ENCODE assay signal across 9 mouse cellular contexts in the genomic region with DNA sequence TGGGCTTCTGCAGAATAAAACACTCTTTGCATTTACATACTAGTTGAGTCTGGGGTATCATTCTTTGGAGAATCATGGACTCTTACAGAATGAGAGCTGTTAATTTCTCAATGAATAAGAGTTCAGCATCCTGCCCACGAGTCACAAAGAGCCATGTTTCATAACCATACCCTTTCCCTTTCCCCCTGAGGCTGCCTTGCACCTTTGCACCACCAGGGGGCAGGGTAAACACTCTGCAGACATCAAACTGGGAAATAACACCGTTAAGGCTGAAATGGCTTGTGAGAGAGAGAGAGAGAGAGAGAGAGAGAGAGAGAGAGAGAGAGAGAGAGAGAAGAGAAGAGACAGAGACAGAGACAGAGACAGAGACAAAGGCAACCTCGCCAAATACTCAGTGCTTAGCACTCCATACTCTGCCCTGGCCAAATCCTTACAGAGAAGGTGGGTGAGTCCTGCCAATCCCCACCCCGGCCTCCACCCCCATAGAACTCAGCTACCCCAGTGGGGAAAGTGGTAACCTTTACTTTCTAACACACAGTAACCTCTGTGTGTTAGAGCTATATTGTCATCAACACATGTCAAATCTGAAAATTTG. TPM values are rescaled to one million over a fixed set of nuclear protein-coding genes. Genes with fewer than 3 reads are reported as not detected.
DNase-seq lines count a peak whose midpoint lies in the region; ATAC-seq and TF ChIP-seq lines count a peak whose summit lies in the region.
"Had no signal": no experiment of that assay in that cellular context is flagged by ENCODE, and none has a peak within 500 bp of the region (broad histone marks: within the 10 kb centered on the region; RNA-seq: fewer than 3 reads in every experiment).

No protein-coding gene starts in this region.

- H3K9me3 ChIP-seq in liver, embryonic 12.5 days (replicated peaks), result no peaks in the 10 kb centered on the region
- no peaks in the 10 kb centered on the region for H3K9me3 ChIP-seq in embryonic facial prominence, embryonic 10.5 days
- no peaks in the 10 kb centered on the region for H3K9me3 ChIP-seq in neural tube, embryonic 11.5 days (ENCODE audit: control insufficient read depth, low read length)

- H3K9ac ChIP-seq in liver, embryonic 12.5 days, result no peak overlapping the region
- no peak overlapping the region for H3K9ac ChIP-seq in neural tube, embryonic 11.5 days (ENCODE audit: low read length)

- intact Hi-C loops in heart, postnatal 25 days (cut with DNase I), result loop anchor here (1.0 to 10.0 kb wide), 4 partner anchors 205 to 646 kb away; a partner anchor contains a TSS
- intact Hi-C loops in left cerebral cortex, postnatal 14 days (cut with DNase I), result loop anchor here (5.0 kb wide), 1 partner anchor 283 kb away; no protein-coding TSS in a partner anchor

- no peak overlapping the region for H3K4me3 ChIP-seq in liver, embryonic 12.5 days
- H3K4me3 ChIP-seq in embryonic facial prominence, embryonic 10.5 days, result no peak overlapping the region
- no peak overlapping the region for H3K4me3 ChIP-seq in neural tube, embryonic 11.5 days (ENCODE audit: low read depth, low read length)
- no peak overlapping the region for H3K4me3 ChIP-seq in thymus, adult 2 months (ENCODE audit: control insufficient read depth, insufficient read depth, low read length)
- H3K4me3 ChIP-seq: erythroblast, embryonic 14.5 days had no signal

- no peak overlapping the region for H3K4me2 ChIP-seq in liver, embryonic 12.5 days
- H3K4me2 ChIP-seq in neural tube, embryonic 11.5 days (ENCODE audit: low read depth), result no peak overlapping the region

- no peak for TF ChIP-seq CTCF in thymus, adult 2 months (IDR thresholded peaks at IDR 0.05; ENCODE audit: borderline replicate concordance, control insufficient read depth, extremely low read depth, insufficient read depth, low read length, poor library complexity)

- peaks cover 3% of the 10 kb centered on the region; the same call in 1 of the 2 replicates for H3K4me1 ChIP-seq in liver, embryonic 12.5 days
- peaks cover 28% of the 10 kb centered on the region for H3K4me1 ChIP-seq in embryonic facial prominence, embryonic 10.5 days
- no peaks in the 10 kb centered on the region for H3K4me1 ChIP-seq in neural tube, embryonic 11.5 days (ENCODE audit: control insufficient read depth, insufficient read depth, low read length)
- H3K4me1 ChIP-seq in thymus, adult 2 months (replicated peaks; ENCODE audit: control insufficient read depth, insufficient read depth, low read length), result 0 out of 2 replicates have a peak, but pooled peaks cover 3% of the 10 kb centered on the region

- no peaks in the 10 kb centered on the region for H3K36me3 ChIP-seq in liver, embryonic 12.5 days
- H3K36me3 ChIP-seq in embryonic facial prominence, embryonic 10.5 days (replicated peaks), result no peaks in the 10 kb centered on the region
- H3K36me3 ChIP-seq in neural tube, embryonic 11.5 days (ENCODE audit: control insufficient read depth, insufficient read depth, low read length), result no peaks in the 10 kb centered on the region
- H3K36me3 ChIP-seq in thymus, adult 2 months (ENCODE audit: control insufficient read depth, insufficient read depth, low read length), result no peaks in the 10 kb centered on the region

- peak; percentile 69 for DNase-seq in liver
- peak; percentile 84 for DNase-seq in adrenal gland, postnatal 25 days
- peak; percentile 84 for DNase-seq in embryonic facial prominence, embryonic 10.5 days (ENCODE audit: low spot score)
- DNase-seq in heart, postnatal 25 days (ENCODE audit: low spot score), result peak; percentile 66
- peak; percentile 90 to 91 for DNase-seq in left cerebral cortex, postnatal 14 days (ENCODE audit: low spot score in 2 of 2)
- DNase-seq in neural tube, embryonic 11.5 days (ENCODE audit: low spot score), result peak; percentile 81
- peak; percentile 86 for DNase-seq in thymus, adult 2 months

- H3K27ac ChIP-seq in liver, embryonic 12.5 days, result no peak overlapping the region
- H3K27ac ChIP-seq in embryonic facial prominence, embryonic 10.5 days (replicated peaks), result no peak overlapping the region
- H3K27ac ChIP-seq in neural tube, embryonic 11.5 days (ENCODE audit: low read depth, low read length), result no peak overlapping the region
- no peak overlapping the region for H3K27ac ChIP-seq in thymus, adult 2 months (ENCODE audit: control insufficient read depth, insufficient read depth, low read length)

- H3K27me3 ChIP-seq in liver, embryonic 12.5 days (replicated peaks), result no peaks in the 10 kb centered on the region
- H3K27me3 ChIP-seq in embryonic facial prominence, embryonic 10.5 days (replicated peaks; ENCODE audit: low read depth, poor library complexity, severe bottlenecking), result 0 out of 2 replicates have a peak, but pooled peaks cover 4% of the 10 kb centered on the region
- H3K27me3 ChIP-seq in neural tube, embryonic 11.5 days (ENCODE audit: control insufficient read depth, insufficient read depth, low read length), result no peaks in the 10 kb centered on the region
- H3K27me3 ChIP-seq in thymus, adult 2 months (ENCODE audit: control insufficient read depth, insufficient read depth, low read length), result no peaks in the 10 kb centered on the region

- TF ChIP-seq POLR2A in thymus, adult 2 months (IDR thresholded peaks at IDR 0.05; ENCODE audit: control insufficient read depth, extremely low read depth, insufficient read depth, low read length, poor library complexity), result no peak

- 32% methylated on average over 4 of the region's 4 CpGs for WGBS in liver, embryonic 12.5 days (ENCODE audit: insufficient replicate concordance)
- 35% methylated on average over 4 of the region's 4 CpGs for WGBS in embryonic facial prominence, embryonic 10.5 days
- 32% methylated on average over 4 of the region's 4 CpGs for WGBS in neural tube, embryonic 11.5 days
- 36% methylated on average over 4 of the region's 4 CpGs for WGBS in thymus, adult 2 months

- ATAC-seq in liver, embryonic 12.5 days, result no peak
- ATAC-seq in neural tube, embryonic 11.5 days (ENCODE audit: insufficient read depth, low FRiP score, low TSS enrichment), result no peak

RNA-seq across cellular contexts. Expression of a gene that starts 34.9 kb away (rescaled TPM):
- polyA plus RNA-seq in liver, embryonic 12.5 days (2016; fragmentation: Nextera tagmentation; extraction: Ambion mirVana), result not detected in 2 replicates
- total RNA-seq in adrenal gland, postnatal 25 days (2021), result not detected in 2 replicates
- polyA plus RNA-seq in embryonic facial prominence, embryonic 10.5 days (2016; fragmentation: Nextera tagmentation; extraction: Ambion mirVana), result not detected in 2 replicates
- not detected for total RNA-seq in heart, postnatal 25 days (2021)
- not detected for total RNA-seq in left cerebral cortex, postnatal 14 days (2021)
- polyA plus RNA-seq in neural tube, embryonic 11.5 days (2014; fragmentation: Nextera tagmentation; extraction: Ambion mirVana), result not detected in 2 replicates
- polyA plus RNA-seq in thymus, adult 2 months (2012; rRNA removed), result 0.08 TPM in 1 of 2 replicates, not detected in the other
- polyA plus RNA-seq: erythroblast, embryonic 14.5 days had no signal

RNA-seq across cellular contexts. Expression of a gene that starts 42.8 kb away (rescaled TPM):
- 2.3 and 2.8 TPM in 2 replicates for polyA plus RNA-seq in liver, embryonic 12.5 days (2016; fragmentation: Nextera tagmentation; extraction: Ambion mirVana)
- 2.1 and 3.8 TPM in 2 replicates for total RNA-seq in adrenal gland, postnatal 25 days (2021)
- 14.3 and 15.5 TPM in 2 replicates for polyA plus RNA-seq in embryonic facial prominence, embryonic 10.5 days (2016; fragmentation: Nextera tagmentation; extraction: Ambion mirVana)
- 1 to 10 TPM; 3.4 to 3.5 TPM for total RNA-seq in heart, postnatal 25 days (2021)
- 1 to 10 TPM; 8.3 to 8.8 TPM for total RNA-seq in left cerebral cortex, postnatal 14 days (2021)
- 14.8 and 15.3 TPM in 2 replicates for polyA plus RNA-seq in neural tube, embryonic 11.5 days (2014; fragmentation: Nextera tagmentation; extraction: Ambion mirVana)
- polyA plus RNA-seq in thymus, adult 2 months (2012; rRNA removed), result 6.7 and 8.4 TPM in 2 replicates
